Mouse (Mus musculus): ENCODE results near the gene Cdhr2. TPM values are rescaled to one million over a fixed set of nuclear protein-coding genes. Genes with fewer than 3 reads are reported as not detected.

Gene Cdhr2
- polyA plus RNA-seq (2017; shearing (Covaris generic)) = not detected

DNA sequence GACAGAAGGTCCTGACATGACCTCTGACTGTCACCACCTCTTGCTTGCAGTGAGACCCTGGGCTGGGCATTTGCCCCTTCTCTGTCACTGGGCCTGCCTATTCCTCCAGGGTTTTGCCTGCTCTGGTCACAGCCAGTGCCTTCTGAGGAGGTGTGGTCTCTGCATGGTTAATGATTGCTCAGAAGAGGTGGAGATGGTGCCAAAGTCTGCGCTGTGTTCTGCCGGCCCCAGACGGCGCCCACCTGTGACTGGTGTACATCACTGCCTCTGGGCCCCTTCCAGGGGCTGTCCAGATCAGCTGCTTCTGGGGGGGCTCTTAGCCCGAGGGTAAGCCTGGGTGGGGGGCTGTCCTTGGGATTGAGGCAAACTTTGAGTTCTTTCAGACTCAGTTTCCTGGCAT, at the start of gene Cdhr2:
TSS of gene Cdhr2 (plus strand) at position 219 of the 400 bp plus-strand sequence.

DNA sequence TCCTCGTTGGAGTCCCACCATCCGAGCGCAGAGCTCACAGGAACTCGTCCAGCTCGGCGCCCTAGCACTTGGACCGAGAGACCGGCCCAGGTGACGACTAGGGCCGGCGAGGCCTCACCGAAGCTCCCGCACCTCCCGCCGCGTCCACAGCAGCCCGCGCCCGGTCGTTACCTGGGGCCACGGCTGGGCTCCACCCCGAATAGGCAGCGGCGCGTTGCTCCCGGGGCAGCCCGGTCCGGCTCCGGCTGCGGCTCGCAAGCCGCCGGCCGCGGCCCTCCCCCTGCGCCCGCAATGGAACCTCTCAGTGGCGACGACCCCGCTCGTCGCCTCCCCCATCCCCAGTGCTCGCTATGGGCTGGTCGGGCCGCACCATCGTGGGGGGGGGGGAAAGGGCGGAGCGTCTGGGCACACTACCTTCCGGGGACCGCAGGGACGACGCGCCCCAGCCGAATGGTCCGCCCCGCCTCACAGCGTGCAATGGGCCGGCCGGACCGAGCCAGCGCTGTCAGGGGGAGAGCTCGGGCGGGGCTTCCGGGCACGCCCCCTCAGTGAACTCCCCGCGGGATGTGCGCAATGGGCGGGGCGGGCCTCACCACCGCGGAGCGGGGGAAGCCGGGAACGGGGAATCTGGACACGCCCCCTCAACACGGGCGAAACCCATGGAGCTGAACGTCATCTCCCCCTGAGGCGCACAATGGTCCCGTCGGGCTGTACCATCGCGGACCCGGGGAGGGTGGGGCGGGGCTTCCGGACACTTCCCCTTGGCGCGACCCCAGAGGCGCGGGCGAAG, 7.5 kb upstream of the Cdhr2 start, which contains the start of gene Rnf44:
TSS of gene Rnf44 (minus strand) at position 350 of the 790 bp plus-strand sequence.

GRCm38 (mm10) chr13:54749864-54750411, 48.7 kb downstream of the Cdhr2 start, which contains the start of gene Gprin1:
Gene Gprin1, minus strand, starts transcription at chr13:54749874.

GRCm38 (mm10) chr13:54766192-54766768, 65.0 kb downstream of the Cdhr2 start, which contains the start of gene Sncb:
Gene Sncb, minus strand, starts transcription at chr13:54766595.

GRCm38 (mm10) chr13:54783698-54784097, 82.4 kb downstream of the Cdhr2 start, which contains the start of gene Eif4e1b:
Gene Eif4e1b, plus strand, starts transcription at chr13:54783998.

Other genes with a start within 250 kb of the Cdhr2 start
- gene Thoc3, start 232.6 kb upstream of the Cdhr2 start, polyA plus RNA-seq (2017; shearing (Covaris generic)) = 29.9 TPM
- 8.8 TPM for gene Simc1, start 197.7 kb upstream of the Cdhr2 start, polyA plus RNA-seq (2017; shearing (Covaris generic))
- 84.2 TPM for gene 4833439L19Rik, start 136.0 kb upstream of the Cdhr2 start, polyA plus RNA-seq (2017; shearing (Covaris generic))
- gene Arl10, start 126.4 kb upstream of the Cdhr2 start, polyA plus RNA-seq (2017; shearing (Covaris generic)) = 6.6 TPM
- 62.6 TPM for gene Nop16, start 111.4 kb upstream of the Cdhr2 start, polyA plus RNA-seq (2017; shearing (Covaris generic))
- gene Higd2a, start 111.3 kb upstream of the Cdhr2 start, polyA plus RNA-seq (2017; shearing (Covaris generic)) = 215 TPM
- 36.6 TPM for gene Cltb, start 90.1 kb upstream of the Cdhr2 start, polyA plus RNA-seq (2017; shearing (Covaris generic))
- gene Faf2, start 79.7 kb upstream of the Cdhr2 start, polyA plus RNA-seq (2017; shearing (Covaris generic)) = 105 TPM
- 45.2 TPM for gene Rnf44, start 7.6 kb upstream of the Cdhr2 start, polyA plus RNA-seq (2017; shearing (Covaris generic))
- not detected for gene Gprin1, start 48.4 kb downstream of the Cdhr2 start, polyA plus RNA-seq (2017; shearing (Covaris generic))
- gene Sncb, start 65.1 kb downstream of the Cdhr2 start, polyA plus RNA-seq (2017; shearing (Covaris generic)) = 0.81 TPM
- not detected for gene Eif4e1b, start 82.5 kb downstream of the Cdhr2 start, polyA plus RNA-seq (2017; shearing (Covaris generic))
- 2.6 TPM for gene Tspan17, start 87.9 kb downstream of the Cdhr2 start, polyA plus RNA-seq (2017; shearing (Covaris generic))
- 0.30 TPM for gene Unc5a, start 247.9 kb downstream of the Cdhr2 start, polyA plus RNA-seq (2017; shearing (Covaris generic))

Measured in CD4-positive, CD25-positive, alpha-beta regulatory T cell, adult 9 weeks (primary cell).